Mouse (Mus musculus) neural tube, embryonic 14.5 days (tissue): ENCODE results near the gene AI661453. TPM values are rescaled to one million over a fixed set of nuclear protein-coding genes. Genes with fewer than 3 reads are reported as not detected.

Experiments used
- ATAC-seq: fragments of 200-750 bp; cut with Nextera tagmentation; 2 replicates; pipeline ENCODE4 v1.8.0; 2017; ENCODE audit warnings: low read depth, mild to moderate bottlenecking, moderate TSS enrichment, moderate library complexity
- H3K27ac ChIP-seq: fragments of 300-500 bp; sonication (generic); 2 replicates; pipeline ENCODE4 v1.5.1; 2014; ENCODE audit warnings: low read depth, mild to moderate bottlenecking, control low read depth, low read length, moderate library complexity, mixed read lengths
- H3K27me3 ChIP-seq: fragments of 300-500 bp; sonication (generic); 2 replicates; pipeline ENCODE4 v1.6.1; 2014; ENCODE audit warnings: low read length; ENCODE audit not compliant: control insufficient read depth, insufficient read depth
- H3K36me3 ChIP-seq: fragments of 300-500 bp; sonication (generic); 2 replicates; pipeline ENCODE4 v1.6.1; 2014; ENCODE audit warnings: low read length, mixed read lengths; ENCODE audit not compliant: control insufficient read depth, insufficient read depth
- H3K4me1 ChIP-seq: fragments of 300-500 bp; sonication (generic); 2 replicates; pipeline ENCODE4 v1.6.1; 2014; ENCODE audit warnings: low read length; ENCODE audit not compliant: control insufficient read depth, insufficient read depth
- H3K4me2 ChIP-seq: fragments of 300-500 bp; sonication (generic); 2 replicates; pipeline ENCODE4 v1.6.1; 2014; ENCODE audit warnings: mild to moderate bottlenecking, low read depth, low read length, control low read depth
- H3K4me3 ChIP-seq: fragments of 300-500 bp; sonication (generic); 2 replicates; pipeline ENCODE4 v1.5.1; 2014; ENCODE audit warnings: low read depth, low read length, control low read depth, mixed read lengths
- H3K9ac ChIP-seq: fragments of 300-500 bp; sonication (generic); replicated peaks from 2 replicates; pipeline ENCODE4 v1.6.1; 2014; ENCODE audit warnings: low read depth, mild to moderate bottlenecking, control low read depth, low read length, mixed read lengths
- H3K9me3 ChIP-seq: fragments of 300-500 bp; sonication (generic); 2 replicates; pipeline ENCODE4 v1.6.1; 2016; ENCODE audit warnings: low read length; ENCODE audit not compliant: control insufficient read depth
- whole genome bisulfite sequencing: fragments of 180-500 bp; shearing (Covaris S2); extraction: QIAGEN DNeasy Blood & Tissue Kit; methylation state at CpG from one replicate; pipeline ENCODE4 v1.1.7; 2014; 5-methylcytosine and 5-hydroxymethylcytosine counted together
- polyA plus RNA-seq: library from polyadenylated mRNA; unstranded; fragments of >200 nt; fragmentation: Nextera tagmentation; extraction: Ambion mirVana; gene quantifications from 2 replicates; pipeline ENCODE4 v1.2.1, GENCODE M21; 2014

AI661453 gene
- polyA plus RNA-seq, 1 experiment from 2014 or later: not detected

DNA sequence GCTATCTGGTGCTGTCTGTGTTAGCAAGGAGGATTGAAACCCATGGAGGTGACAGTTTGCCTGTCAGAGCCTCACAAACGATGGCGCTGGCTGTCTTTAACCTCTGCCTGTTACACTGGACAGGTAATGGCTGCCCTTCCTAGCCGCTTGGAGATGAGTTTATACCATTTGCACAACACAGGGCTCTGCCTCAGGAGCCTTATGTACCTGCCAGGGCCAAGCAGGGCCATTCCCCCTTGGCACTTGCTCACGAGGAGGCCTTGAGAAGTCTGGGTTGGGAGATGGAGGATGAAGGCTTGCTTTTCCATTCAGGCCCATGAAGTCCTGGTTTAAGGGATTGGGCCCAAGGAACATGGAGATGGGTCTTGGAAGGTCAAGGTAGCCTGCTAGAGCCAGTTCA lies 33.2 kb downstream of the AI661453 start:
- Histone ChIP-seq H3K27ac (no peak overlapping the region), H3K4me2 (no peak overlapping the region), H3K36me3 (no peaks in the 10 kb centered on the region), H3K4me3 (no peak overlapping the region), H3K4me1 (no peaks in the 10 kb centered on the region), H3K27me3 (peaks cover 17% of the 10 kb centered on the region), H3K9me3 (no peaks in the 10 kb centered on the region), H3K9ac (no peak overlapping the region)
- ATAC-seq: no peak
- WGBS: 84% methylated on average over 4 of the region's 4 CpGs

DNA sequence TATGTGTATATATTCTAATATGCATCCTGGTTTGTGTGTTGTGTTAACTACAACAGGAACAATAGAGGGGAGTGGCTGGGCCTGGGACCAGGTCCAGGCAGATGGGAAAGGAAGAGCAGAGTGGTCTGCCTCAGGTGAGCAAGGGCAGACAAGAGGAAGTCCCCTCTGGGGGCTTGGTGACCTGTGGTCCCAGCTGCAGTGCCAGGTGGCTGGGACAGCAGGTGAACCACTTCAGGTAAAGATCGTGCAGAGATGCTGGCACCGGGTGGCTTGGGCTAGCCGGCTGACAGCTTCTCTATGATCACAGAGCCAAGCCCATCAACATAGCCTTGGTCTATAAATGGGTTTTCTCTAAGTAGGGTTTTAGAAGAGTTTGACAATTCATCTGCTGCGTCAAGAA lies 33.7 kb downstream of the AI661453 start:
- no peak for ATAC-seq
- WGBS: 92% methylated on average over 4 of the region's 4 CpGs
- no peaks in the 10 kb centered on the region for H3K36me3 ChIP-seq
- H3K9ac ChIP-seq: no peak overlapping the region
- no peak overlapping the region for H3K4me2 ChIP-seq
- no peak overlapping the region for H3K27ac ChIP-seq
- no peak overlapping the region for H3K4me3 ChIP-seq
- H3K9me3 ChIP-seq: no peaks in the 10 kb centered on the region
- H3K4me1 ChIP-seq: no peaks in the 10 kb centered on the region
- H3K27me3 ChIP-seq: peaks cover 17% of the 10 kb centered on the region

DNA sequence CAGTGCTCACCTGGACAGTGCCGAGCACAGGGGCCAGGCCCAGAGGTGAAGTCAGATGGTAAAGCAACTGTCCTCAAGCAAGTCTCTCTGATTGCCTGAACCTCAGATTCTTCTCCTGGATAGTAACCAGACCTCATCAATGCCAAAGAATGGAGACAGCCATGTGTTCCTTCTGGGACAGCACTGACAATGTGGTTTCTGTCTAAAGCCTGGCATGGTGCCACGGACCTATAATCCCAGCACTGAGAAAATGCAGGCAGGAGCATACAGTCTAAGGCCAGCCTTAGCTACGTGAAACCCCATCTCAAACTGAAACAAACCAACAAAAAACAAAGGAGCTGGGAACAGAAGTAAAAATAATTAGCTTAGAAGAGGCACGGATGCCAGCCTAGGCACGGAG lies 34.3 kb downstream of the AI661453 start:
- 63% methylated on average over 5 of the region's 5 CpGs for WGBS

DNA sequence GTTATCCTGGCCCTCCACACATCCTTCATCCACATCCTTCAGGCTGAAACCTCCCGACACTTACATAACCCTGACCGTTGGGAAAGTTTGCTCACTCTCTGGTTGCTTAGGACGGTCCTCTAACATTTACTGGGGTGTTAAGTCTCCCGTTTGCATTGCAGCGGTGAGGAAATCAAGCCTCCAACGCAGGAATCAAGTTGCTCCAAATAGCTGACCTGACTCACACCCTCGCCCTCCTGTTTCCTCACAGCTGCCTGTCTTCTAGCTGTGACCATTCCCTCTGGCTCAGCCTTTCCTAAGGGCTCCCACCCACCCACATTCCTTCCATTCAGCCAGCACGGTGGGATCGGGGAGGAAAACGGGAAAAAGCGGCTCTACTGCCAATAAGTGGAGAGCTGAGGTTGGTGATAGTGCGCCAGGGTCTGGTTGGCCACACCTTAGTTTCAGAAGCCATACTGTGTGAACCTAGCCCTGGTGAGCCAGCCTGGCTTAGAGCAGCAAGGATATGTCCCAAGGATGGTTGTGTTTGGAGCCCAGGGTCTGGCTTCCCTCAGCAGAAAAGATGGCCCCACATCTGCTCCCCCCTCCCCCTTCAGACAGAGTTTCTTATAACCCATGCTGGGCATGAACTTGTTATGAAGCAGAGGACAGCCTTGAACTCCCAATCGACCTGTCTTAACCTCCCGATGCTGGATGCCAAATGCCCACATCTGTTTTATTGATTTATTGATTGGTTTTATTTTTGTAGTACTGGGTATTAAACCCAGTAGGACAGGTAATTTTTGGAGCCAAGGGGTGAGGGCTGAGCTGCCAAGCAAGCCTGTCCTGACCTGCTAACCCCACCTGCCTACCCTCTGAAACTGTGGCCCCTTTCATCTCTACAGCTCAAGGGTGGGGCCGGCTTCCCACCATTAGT lies 36.3 kb downstream of the AI661453 start:
- 52% methylated on average over 15 of the region's 15 CpGs for WGBS

More for the DNA sequence above, 34.3 kb downstream of the AI661453 start:
- Histone ChIP-seq H3K4me3 (no peak overlapping the region), H3K4me1 (no peaks in the 10 kb centered on the region), H3K27me3 (peaks cover 17% of the 10 kb centered on the region), H3K36me3 (no peaks in the 10 kb centered on the region), H3K9ac (no peak overlapping the region), H3K4me2 (no peak overlapping the region), H3K9me3 (no peaks in the 10 kb centered on the region), H3K27ac (no peak overlapping the region)
- no peak for ATAC-seq

DNA sequence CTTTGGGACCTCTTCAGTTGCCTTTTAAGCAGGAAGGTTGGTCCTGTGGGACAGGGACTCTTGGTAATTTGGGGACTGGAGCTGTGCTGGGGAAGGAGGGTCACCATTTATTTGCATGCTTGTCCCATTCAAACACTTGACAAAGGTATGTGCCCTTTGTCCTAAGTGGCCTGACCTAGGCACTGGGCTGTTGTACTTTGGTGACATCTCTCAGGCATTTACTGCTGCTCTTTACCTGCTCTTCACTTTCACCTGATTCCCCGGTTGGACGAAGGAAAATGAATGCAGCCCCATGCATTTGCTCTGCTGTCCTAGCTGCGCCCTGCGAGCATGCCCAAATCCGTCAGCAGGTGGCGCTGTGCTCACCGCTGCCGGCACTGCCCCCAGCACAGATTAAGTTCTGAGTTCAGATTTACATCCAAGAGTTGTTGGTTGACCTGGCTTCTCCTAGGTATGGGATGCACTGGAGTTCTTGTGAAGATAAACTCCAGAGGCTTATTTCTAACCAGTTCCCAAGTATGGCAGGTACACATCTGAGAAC lies 37.1 kb downstream of the AI661453 start:
- no peak overlapping the region for H3K4me2 ChIP-seq
- no peak for ATAC-seq
- H3K27me3 ChIP-seq: peaks cover 4% of the 10 kb centered on the region; the same call in 1 of the 2 replicates
- H3K9me3 ChIP-seq: no peaks in the 10 kb centered on the region
- H3K27ac ChIP-seq: no peak overlapping the region
- 16% methylated on average over 8 of the region's 8 CpGs for WGBS
- no peak overlapping the region for H3K4me3 ChIP-seq
- no peaks in the 10 kb centered on the region for H3K36me3 ChIP-seq
- no peak overlapping the region for H3K9ac ChIP-seq
- no peaks in the 10 kb centered on the region for H3K4me1 ChIP-seq

More for the DNA sequence above, 36.3 kb downstream of the AI661453 start:
- no peak for ATAC-seq
- Histone ChIP-seq H3K4me2 (no peak overlapping the region), H3K4me3 (no peak overlapping the region), H3K9ac (no peak overlapping the region), H3K27me3 (peaks cover 11% of the 10 kb centered on the region), H3K9me3 (no peaks in the 10 kb centered on the region), H3K27ac (no peak overlapping the region), H3K4me1 (no peaks in the 10 kb centered on the region), H3K36me3 (no peaks in the 10 kb centered on the region)

DNA sequence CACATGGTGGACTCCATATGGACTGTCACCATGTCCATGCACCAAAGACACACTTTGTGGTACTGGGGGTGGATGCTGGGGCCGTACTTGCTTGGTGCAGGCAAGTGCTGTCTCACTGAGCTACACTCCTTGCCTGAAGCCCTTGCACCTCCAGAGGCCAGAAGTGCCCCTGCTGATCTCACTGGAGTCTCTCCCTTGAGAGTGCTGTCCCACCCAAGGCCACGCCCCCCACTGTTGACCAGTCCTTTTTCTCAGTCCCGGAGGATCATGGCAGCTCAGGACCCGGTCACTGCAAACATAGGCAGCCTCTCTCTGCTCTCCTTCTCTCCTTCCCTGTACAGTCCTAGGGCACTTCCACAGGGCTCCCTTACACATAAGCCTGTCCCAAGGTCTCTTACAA lies 37.8 kb downstream of the AI661453 start:
- Histone ChIP-seq H3K27ac (no peak overlapping the region), H3K4me3 (no peak overlapping the region), H3K4me2 (no peak overlapping the region), H3K9ac (no peak overlapping the region), H3K27me3 (no peaks in the 10 kb centered on the region), H3K4me1 (no peaks in the 10 kb centered on the region), H3K36me3 (no peaks in the 10 kb centered on the region), H3K9me3 (no peaks in the 10 kb centered on the region)
- no peak for ATAC-seq
- WGBS: 91% methylated on average over 4 of the region's 4 CpGs

DNA sequence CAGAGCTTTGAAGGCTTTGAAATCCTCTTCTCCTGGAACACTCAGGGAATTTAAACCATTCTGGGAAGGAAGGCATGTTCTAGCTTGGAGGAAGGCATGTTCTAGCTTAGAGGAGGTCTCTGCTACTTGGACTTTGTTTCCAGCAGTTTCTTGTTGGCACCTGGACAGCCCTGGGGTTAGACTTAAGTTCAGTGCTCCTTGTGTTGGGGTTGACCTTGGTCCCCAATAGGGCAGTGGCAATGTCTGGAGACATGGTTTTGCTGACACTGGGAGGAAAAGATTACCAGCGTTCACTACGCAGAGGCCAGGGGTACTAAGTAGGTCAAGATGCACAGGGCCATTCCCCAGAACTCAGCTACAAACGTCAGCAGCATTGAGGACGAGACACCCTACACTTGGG lies 38.8 kb downstream of the AI661453 start:
- 91% methylated on average over 4 of the region's 4 CpGs for WGBS
- no peaks in the 10 kb centered on the region for H3K27me3 ChIP-seq
- no peak overlapping the region for H3K4me2 ChIP-seq
- ATAC-seq: no peak
- no peaks in the 10 kb centered on the region for H3K9me3 ChIP-seq
- H3K4me3 ChIP-seq: no peak overlapping the region
- H3K27ac ChIP-seq: no peak overlapping the region
- no peaks in the 10 kb centered on the region for H3K4me1 ChIP-seq
- no peaks in the 10 kb centered on the region for H3K36me3 ChIP-seq
- no peak overlapping the region for H3K9ac ChIP-seq

DNA sequence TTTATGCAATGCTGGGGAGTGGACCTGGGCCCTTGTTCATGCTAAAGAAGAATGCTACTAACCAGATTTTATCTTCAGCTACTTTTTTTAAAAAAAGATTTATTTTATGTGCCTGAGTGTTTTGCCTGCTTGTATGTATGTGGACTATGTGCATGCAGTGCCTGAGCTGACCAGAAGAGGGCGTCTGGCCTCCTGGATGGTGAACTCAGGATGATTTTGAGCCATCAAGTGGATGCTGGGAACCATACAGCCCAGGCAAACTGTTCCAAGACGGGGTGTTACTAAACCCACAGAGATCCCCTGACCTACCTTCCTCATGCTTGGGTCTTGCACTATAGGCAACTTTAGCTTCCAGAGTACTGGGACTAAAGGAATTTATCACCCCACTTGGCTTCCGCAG lies 39.3 kb downstream of the AI661453 start:
- Histone ChIP-seq H3K9ac (no peak overlapping the region), H3K27me3 (no peaks in the 10 kb centered on the region), H3K36me3 (no peaks in the 10 kb centered on the region), H3K4me3 (no peak overlapping the region), H3K4me2 (no peak overlapping the region), H3K9me3 (no peaks in the 10 kb centered on the region), H3K27ac (no peak overlapping the region), H3K4me1 (no peaks in the 10 kb centered on the region)
- 61% methylated on average over 3 of the region's 3 CpGs for WGBS
- no peak for ATAC-seq

DNA sequence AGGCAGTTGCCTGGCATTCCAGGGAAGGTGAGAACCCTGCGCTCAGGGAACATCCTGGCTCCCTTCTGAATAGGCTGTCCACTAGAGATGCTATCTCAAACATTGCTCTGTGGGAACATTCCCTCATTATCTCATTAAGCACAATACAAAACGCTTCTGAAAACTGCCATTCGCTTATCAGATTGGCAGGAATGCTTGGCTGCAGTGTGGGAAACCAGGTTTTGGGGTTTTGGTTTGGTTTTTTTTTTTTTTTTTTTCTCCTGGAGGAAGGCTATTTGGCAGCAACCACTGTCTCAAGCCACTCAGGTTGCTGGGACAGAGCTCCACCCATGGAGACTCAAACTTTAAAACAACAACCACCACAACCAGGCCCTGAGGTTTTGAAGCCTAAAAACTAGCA lies 43.5 kb downstream of the AI661453 start:
- H3K27ac ChIP-seq: no peak overlapping the region
- H3K4me3 ChIP-seq: no peak overlapping the region
- H3K4me2 ChIP-seq: no peak overlapping the region
- WGBS: 77% methylated on average over 3 of the region's 3 CpGs
- H3K4me1 ChIP-seq: no peaks in the 10 kb centered on the region
- no peaks in the 10 kb centered on the region for H3K9me3 ChIP-seq
- ATAC-seq: no peak
- no peaks in the 10 kb centered on the region for H3K36me3 ChIP-seq
- no peaks in the 10 kb centered on the region for H3K27me3 ChIP-seq
- H3K9ac ChIP-seq: no peak overlapping the region
